Mouse (Mus musculus) neural tube, embryonic 12.5 days (tissue): ENCODE measurements around the gene Nrbp1. TPM values are rescaled to one million over a fixed set of nuclear protein-coding genes. Genes with fewer than 3 reads are reported as not detected.
A peak's percentile ranks its signal among the peaks of the same experiment; 100 is the strongest.

Experiments
- ATAC-seq: fragments of 200-750 bp; cut with Nextera tagmentation; 2 replicates; pipeline ENCODE4 v1.8.0; 2017; ENCODE audit warnings: low read depth, mild to moderate bottlenecking, moderate TSS enrichment, moderate library complexity; ENCODE audit not compliant: low FRiP score
- H3K27ac ChIP-seq: fragments of 300-500 bp; sonication (generic); 2 replicates; pipeline ENCODE4 v1.5.1; 2016
- H3K27me3 ChIP-seq: fragments of 300-500 bp; sonication (generic); replicated peaks from 2 replicates; pipeline ENCODE4 v1.6.1; 2016; ENCODE audit warnings: mild to moderate bottlenecking
- H3K36me3 ChIP-seq: fragments of 300-500 bp; sonication (generic); 2 replicates; pipeline ENCODE4 v1.6.1; 2016; ENCODE audit warnings: mild to moderate bottlenecking
- H3K4me1 ChIP-seq: fragments of 300-500 bp; sonication (generic); 2 replicates; pipeline ENCODE4 v1.6.1; 2016
- H3K4me2 ChIP-seq: fragments of 300-500 bp; sonication (generic); replicated peaks from 2 replicates; pipeline ENCODE4 v1.6.1; 2016; ENCODE audit warnings: mild to moderate bottlenecking
- H3K4me3 ChIP-seq: fragments of 300-500 bp; sonication (generic); 2 replicates; pipeline ENCODE4 v1.5.1; 2016
- H3K9ac ChIP-seq: fragments of 300-500 bp; sonication (generic); 2 replicates; pipeline ENCODE4 v1.6.1; 2016; ENCODE audit warnings: mild to moderate bottlenecking
- H3K9me3 ChIP-seq: fragments of 300-500 bp; sonication (generic); 2 replicates; pipeline ENCODE4 v1.6.1; 2016; ENCODE audit warnings: mild to moderate bottlenecking
- WGBS: fragments of 180-500 bp; shearing (Covaris S2); methylation state at CpG from one replicate; pipeline ENCODE4 v1.1.7; 2016; 5-methylcytosine and 5-hydroxymethylcytosine counted together
- polyA plus RNA-seq: library from polyadenylated mRNA; unstranded; fragments of >200 nt; fragmentation: Nextera tagmentation; extraction: Ambion mirVana; gene quantifications from 2 replicates; pipeline ENCODE4 v1.2.1, GENCODE M21; 2016

The Nrbp1 gene
- polyA plus RNA-seq, 1 experiment from 2014 or later: 150 TPM

DNA sequence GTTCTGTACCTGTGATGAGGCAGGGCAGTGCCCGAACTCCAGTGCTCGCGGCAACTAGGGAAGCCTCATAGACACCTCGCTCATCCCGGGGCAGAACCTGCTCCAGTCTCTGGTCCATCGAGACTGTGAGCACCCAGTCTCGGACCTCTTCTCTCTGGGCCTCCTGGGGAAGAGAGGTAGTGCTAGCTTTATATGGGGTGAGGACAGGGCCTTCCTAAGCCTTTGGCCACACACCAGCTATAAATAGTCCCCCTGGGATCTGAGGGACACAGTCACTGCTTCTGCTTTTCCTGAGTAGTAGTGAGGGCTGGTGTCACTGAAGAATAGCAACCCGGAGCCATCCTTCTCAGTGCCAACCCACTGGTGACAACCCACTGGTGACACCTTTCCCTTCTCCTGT, 13.1 kb downstream of the Nrbp1 start:
- Histone ChIP-seq H3K36me3 (peaks cover 83% of the 10 kb centered on the region), H3K9me3 (no peaks in the 10 kb centered on the region), H3K27me3 (peaks cover 9% of the 10 kb centered on the region; the same call in 1 of the 2 replicates), H3K4me3 (no peak overlapping the region), H3K27ac (no peak overlapping the region), H3K4me1 (peaks cover 9% of the 10 kb centered on the region), H3K9ac (no peak overlapping the region), H3K4me2 (no peak overlapping the region)
- no peak for ATAC-seq
- WGBS: 95% methylated on average over 8 of the region's 8 CpGs

- Histone ChIP-seq H3K36me3 (peaks cover 82% of the 10 kb centered on the region), H3K27ac (no peak overlapping the region), H3K27me3 (peaks cover 9% of the 10 kb centered on the region; the same call in 1 of the 2 replicates), H3K4me1 (peaks cover 9% of the 10 kb centered on the region), H3K4me2 (no peak overlapping the region), H3K4me3 (no peak overlapping the region), H3K9me3 (no peaks in the 10 kb centered on the region), H3K9ac (no peak overlapping the region)
- 84% methylated on average over 7 of the region's 7 CpGs for WGBS
- no peak for ATAC-seq
Observed at GRCm38 (mm10) chr5:31254452-31254851, 13.8 kb downstream of the Nrbp1 start.

- no peak overlapping the region for H3K4me3 ChIP-seq
- peaks cover 82% of the 10 kb centered on the region for H3K36me3 ChIP-seq
- peaks cover 9% of the 10 kb centered on the region for H3K4me1 ChIP-seq
- H3K27me3 ChIP-seq: peaks cover 9% of the 10 kb centered on the region; the same call in 1 of the 2 replicates
- WGBS: 87% methylated on average over 8 of the region's 8 CpGs
- no peak for ATAC-seq
- no peak overlapping the region for H3K4me2 ChIP-seq
- H3K9me3 ChIP-seq: no peaks in the 10 kb centered on the region
- no peak overlapping the region for H3K9ac ChIP-seq
- H3K27ac ChIP-seq: no peak overlapping the region
Observed at GRCm38 (mm10) chr5:31254901-31255300, 14.2 kb downstream of the Nrbp1 start.

- WGBS: 97% methylated on average over 2 of the region's 2 CpGs
- no peak overlapping the region for H3K4me2 ChIP-seq
- no peak overlapping the region for H3K9ac ChIP-seq
- no peak overlapping the region for H3K4me3 ChIP-seq
- peaks cover 9% of the 10 kb centered on the region for H3K4me1 ChIP-seq
- peaks cover 82% of the 10 kb centered on the region for H3K36me3 ChIP-seq
- ATAC-seq: no peak
- H3K9me3 ChIP-seq: no peaks in the 10 kb centered on the region
- H3K27me3 ChIP-seq: peaks cover 9% of the 10 kb centered on the region; the same call in 1 of the 2 replicates
- no peak overlapping the region for H3K27ac ChIP-seq
Observed at GRCm38 (mm10) chr5:31255381-31255780, 14.7 kb downstream of the Nrbp1 start.

DNA sequence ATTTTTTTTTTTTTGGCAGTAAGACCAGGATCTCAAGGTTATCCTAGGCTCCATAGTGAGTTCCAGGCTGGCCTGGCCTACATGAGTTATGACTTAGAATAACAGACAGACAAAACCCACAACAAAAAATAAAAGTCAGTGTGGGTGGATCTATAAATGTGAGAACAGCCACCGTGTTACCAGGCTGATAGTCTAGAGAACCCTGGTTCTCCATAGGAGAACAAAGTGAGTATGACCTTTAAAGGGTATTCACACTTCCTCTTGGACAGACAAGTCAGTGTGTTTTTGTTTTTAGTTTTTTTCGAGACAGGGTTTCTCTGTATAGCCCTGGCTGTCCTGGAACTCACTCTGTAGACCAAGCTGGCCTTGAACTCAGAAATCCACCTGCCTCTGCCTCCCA, 15.3 kb downstream of the Nrbp1 start:
- Histone ChIP-seq H3K27me3 (peaks cover 9% of the 10 kb centered on the region; the same call in 1 of the 2 replicates), H3K9ac (no peak overlapping the region), H3K36me3 (peaks cover 82% of the 10 kb centered on the region), H3K9me3 (no peaks in the 10 kb centered on the region), H3K4me3 (no peak overlapping the region), H3K4me1 (peaks cover 9% of the 10 kb centered on the region), H3K4me2 (no peak overlapping the region), H3K27ac (no peak overlapping the region)
- ATAC-seq: no peak
- WGBS: 90% methylated on average over 2 of the region's 2 CpGs

DNA sequence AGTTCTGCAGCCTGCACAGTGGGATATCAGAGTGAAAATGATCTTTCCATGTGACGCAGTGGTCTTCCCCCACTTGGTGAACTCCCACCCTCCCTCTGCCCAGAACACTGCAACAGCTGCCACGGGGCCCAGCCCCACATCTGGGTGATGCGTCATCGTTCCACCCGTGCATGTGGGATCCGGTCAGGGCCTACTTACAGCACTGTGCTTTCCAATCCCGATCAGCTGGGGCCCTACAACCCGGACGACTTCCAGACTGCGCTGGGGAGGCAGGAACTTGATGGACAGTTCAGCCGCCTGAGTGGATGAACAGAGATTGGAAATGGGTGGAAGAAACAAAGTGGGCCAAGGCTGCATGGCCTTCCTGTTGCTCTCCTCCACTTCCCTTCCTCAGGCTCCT, 17.0 kb downstream of the Nrbp1 start:
- Histone ChIP-seq H3K27ac (no peak overlapping the region), H3K9ac (no peak overlapping the region), H3K27me3 (no peaks in the 10 kb centered on the region), H3K4me3 (no peak overlapping the region), H3K36me3 (peaks cover 82% of the 10 kb centered on the region), H3K4me2 (no peak overlapping the region), H3K4me1 (no peaks in the 10 kb centered on the region), H3K9me3 (no peaks in the 10 kb centered on the region)
- 90% methylated on average over 11 of the region's 11 CpGs for WGBS
- no peak for ATAC-seq

DNA sequence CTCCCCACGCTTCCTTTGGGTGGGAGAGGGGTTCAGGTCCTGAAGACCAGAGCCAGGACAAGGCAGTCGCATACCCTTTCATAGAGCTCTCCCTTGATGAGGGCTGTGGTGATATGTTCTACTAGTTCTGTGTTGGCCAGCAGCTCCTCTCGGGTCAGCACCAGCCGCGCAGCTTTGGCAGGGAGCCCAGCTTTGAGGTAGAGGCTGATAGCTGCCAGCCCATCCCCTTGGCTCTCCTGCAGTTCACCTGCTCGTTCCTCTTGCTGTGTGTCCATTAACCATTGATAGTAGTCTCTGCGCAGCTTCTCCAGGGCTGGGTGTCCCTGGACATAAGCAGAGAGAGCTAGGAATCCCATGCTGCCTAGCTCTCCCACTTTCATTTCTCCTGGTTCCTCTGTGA, 25.4 kb downstream of the Nrbp1 start:
- H3K4me3 ChIP-seq: no peak overlapping the region
- no peaks in the 10 kb centered on the region for H3K27me3 ChIP-seq
- H3K9ac ChIP-seq: no peak overlapping the region
- no peak overlapping the region for H3K27ac ChIP-seq
- WGBS: 94% methylated on average over 7 of the region's 7 CpGs
- no peaks in the 10 kb centered on the region for H3K9me3 ChIP-seq
- no peak for ATAC-seq
- H3K4me1 ChIP-seq: no peaks in the 10 kb centered on the region
- peaks cover 88% of the 10 kb centered on the region for H3K36me3 ChIP-seq
- no peak overlapping the region for H3K4me2 ChIP-seq

DNA sequence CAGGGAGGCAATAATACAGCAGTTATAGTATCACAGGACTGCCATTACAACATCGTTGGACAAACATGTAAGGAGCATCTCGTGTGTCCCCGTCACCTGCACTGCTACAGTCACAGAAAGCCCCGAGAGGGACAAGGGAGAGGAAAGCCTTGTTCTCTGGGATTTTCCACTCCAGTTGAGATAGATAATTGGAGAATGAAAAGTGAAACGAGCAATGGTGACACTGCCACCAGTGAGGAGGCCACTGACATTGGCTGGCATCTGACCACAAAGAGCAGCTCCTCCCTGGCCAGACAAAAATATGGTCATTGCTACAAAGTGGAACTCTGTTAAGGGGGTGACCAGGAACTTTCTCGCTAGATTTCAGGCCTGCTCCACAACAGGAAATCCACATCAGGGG, 27.0 kb downstream of the Nrbp1 start:
- WGBS: 64% methylated on average over 6 of the region's 6 CpGs

GRCm38 (mm10) chr5:31273018-31273417, 32.4 kb downstream of the Nrbp1 start:
- no peak for ATAC-seq
- Histone ChIP-seq H3K36me3 (peaks cover 67% of the 10 kb centered on the region), H3K27ac (no peak overlapping the region), H3K4me3 (no peak overlapping the region), H3K4me1 (no peaks in the 10 kb centered on the region), H3K9ac (no peak overlapping the region), H3K27me3 (no peaks in the 10 kb centered on the region), H3K4me2 (no peak overlapping the region), H3K9me3 (no peaks in the 10 kb centered on the region)
- 90% methylated on average over 6 of the region's 6 CpGs for WGBS

More for the DNA sequence above, 27.0 kb downstream of the Nrbp1 start:
- no peak for ATAC-seq
- Histone ChIP-seq H3K9ac (no peak overlapping the region), H3K9me3 (no peaks in the 10 kb centered on the region), H3K4me2 (no peak overlapping the region), H3K27ac (no peak overlapping the region), H3K4me3 (no peak overlapping the region), H3K36me3 (peaks cover 84% of the 10 kb centered on the region), H3K27me3 (no peaks in the 10 kb centered on the region), H3K4me1 (no peaks in the 10 kb centered on the region)

GRCm38 (mm10) chr5:31279245-31279988, 38.8 kb downstream of the Nrbp1 start:
- Histone ChIP-seq H3K9ac (no peak overlapping the region), H3K4me3 (no peak overlapping the region), H3K27ac (no peak overlapping the region), H3K4me2 (no peak overlapping the region), H3K36me3 (peaks cover 81% of the 10 kb centered on the region), H3K9me3 (no peaks in the 10 kb centered on the region), H3K4me1 (no peaks in the 10 kb centered on the region), H3K27me3 (no peaks in the 10 kb centered on the region)
- ATAC-seq: no peak
- 87% methylated on average over 20 of the region's 20 CpGs for WGBS

DNA sequence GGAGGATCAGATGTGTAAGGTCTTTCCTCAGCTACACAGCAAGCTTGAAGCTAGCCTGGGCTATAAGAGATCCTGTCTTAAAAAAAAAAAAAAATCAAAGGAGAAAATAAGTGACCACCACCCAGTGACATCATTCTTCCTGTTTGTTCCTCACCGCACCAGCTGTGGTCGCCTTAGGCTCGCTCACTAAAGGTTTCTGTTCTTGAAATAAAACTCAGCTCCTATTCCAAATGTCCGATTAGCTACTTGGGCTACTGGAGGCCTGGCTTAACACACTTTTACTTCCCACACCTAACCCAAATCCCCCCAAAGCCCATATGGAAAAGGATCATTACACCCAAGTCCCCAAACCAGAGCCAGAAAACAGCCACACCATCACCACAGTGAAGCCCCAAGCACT, 47.6 kb downstream of the Nrbp1 start:
- Histone ChIP-seq H3K27me3 (no peaks in the 10 kb centered on the region), H3K4me2 (no peak overlapping the region), H3K9ac (no peak overlapping the region), H3K27ac (no peak overlapping the region), H3K9me3 (no peaks in the 10 kb centered on the region), H3K4me1 (peaks cover 18% of the 10 kb centered on the region), H3K4me3 (no peak overlapping the region), H3K36me3 (peaks cover 39% of the 10 kb centered on the region)
- ATAC-seq: no peak
- 87% methylated on average over 4 of the region's 4 CpGs for WGBS

DNA sequence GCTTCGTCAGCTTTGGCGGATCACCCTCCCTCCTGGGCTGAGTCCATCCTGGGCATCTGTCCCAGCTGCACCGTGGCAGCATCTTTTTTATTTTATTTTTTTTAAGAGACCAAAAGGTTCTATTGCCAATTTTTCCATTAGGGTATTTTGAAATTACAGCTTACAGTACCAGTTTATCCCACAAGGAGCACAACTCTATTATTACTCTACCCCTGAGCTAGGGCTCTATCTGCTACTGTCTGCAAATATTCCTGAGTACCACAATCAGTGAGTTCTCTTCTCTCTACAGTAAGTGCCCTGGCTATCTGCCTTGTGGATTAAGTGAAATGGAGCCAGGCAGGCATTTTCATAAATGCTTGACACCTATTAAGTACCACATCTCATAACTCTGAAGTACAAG, 48.0 kb downstream of the Nrbp1 start:
- H3K4me3 ChIP-seq: no peak overlapping the region
- H3K4me1 ChIP-seq: peaks cover 20% of the 10 kb centered on the region
- H3K36me3 ChIP-seq: peaks cover 39% of the 10 kb centered on the region
- H3K4me2 ChIP-seq: no peak overlapping the region
- H3K27me3 ChIP-seq: no peaks in the 10 kb centered on the region
- H3K9me3 ChIP-seq: no peaks in the 10 kb centered on the region
- no peak overlapping the region for H3K27ac ChIP-seq
- ATAC-seq: no peak
- H3K9ac ChIP-seq: no peak overlapping the region
- 92% methylated on average over 3 of the region's 3 CpGs for WGBS

DNA sequence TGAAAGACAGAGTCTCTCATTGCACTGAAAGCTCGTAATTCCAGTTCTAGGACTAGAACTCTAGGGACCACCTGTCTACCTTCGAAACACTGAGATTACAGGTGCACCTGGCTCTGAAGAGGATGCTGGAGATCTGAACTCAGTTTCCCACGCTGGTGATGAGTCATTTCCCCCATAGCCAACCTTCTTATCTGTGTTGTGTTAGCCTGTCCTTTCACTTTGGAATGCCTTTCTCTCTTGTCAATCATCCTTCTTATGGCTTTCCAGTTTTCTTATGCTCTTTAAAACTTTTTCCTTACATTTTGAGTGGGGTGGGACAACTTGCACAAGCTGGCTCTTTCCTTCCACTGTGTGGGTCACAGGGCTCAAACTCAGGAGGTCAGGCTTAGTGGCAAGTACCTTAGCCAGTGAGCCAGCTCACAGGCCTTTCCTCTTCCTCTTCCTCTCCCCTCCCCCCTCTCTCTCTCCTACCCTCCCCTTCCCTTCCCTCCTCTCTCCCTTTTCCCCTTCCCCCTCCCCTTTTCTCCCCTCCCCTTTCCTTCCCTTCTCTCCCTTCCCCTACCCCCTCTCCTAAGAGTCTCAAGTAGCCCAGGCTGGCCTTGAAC, 49.1 kb downstream of the Nrbp1 start:
- H3K4me1 ChIP-seq: peaks cover 31% of the 10 kb centered on the region
- H3K27me3 ChIP-seq: no peaks in the 10 kb centered on the region
- H3K9me3 ChIP-seq: no peaks in the 10 kb centered on the region
- 84% methylated on average over 3 of the region's 3 CpGs for WGBS
- ATAC-seq: no peak
- peak overlapping the region; percentile 82 for H3K4me2 ChIP-seq
- no peak overlapping the region for H3K27ac ChIP-seq
- no peak overlapping the region for H3K4me3 ChIP-seq
- H3K36me3 ChIP-seq: peaks cover 36% of the 10 kb centered on the region
- H3K9ac ChIP-seq: no peak overlapping the region
